Mouse (Mus musculus) thymus, postnatal 4 days (tissue): ENCODE results near the gene Cant1.

Source experiments
- DNase-seq: peaks from one replicate; pipeline ENCODE4 v3.0.0; 2021

Gene Cant1

DNA sequence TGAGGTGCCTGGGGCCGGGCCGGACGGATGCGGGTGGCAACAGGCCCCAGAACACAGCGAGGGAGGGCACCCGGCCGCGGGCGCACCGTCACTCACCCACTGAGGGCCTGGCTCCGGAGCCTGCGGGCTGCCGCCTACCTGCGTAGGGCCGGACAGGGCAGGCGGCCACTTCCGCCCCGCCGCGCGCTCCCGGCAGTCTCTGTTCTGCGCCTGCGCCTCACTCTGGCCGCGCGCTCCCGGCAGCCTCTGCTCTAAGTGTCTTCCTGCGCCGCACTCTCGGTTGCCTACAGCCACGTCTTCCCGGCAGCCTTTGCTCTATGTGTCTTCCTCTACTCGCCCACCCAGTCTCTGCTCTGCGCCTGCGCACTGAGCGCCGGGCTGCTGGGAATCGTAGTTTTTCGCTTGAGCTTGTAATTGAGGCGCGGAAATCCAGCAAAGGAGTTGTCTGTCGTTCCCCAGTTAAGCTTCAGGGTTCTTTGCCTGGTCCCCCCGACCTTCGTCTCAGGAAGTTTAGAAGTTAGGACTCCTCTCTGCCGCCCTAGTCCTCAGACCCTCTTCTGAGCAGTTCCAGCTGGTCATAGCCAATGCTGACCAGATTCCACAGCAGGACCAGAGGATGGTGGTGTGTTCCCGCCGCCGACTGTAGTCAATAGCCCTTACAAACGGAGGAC is at the start of gene Cant1:
TSS of gene Cant1 (minus strand) at position 253 of the 671 bp plus-strand sequence.
- peak; percentile 97 for DNase-seq

DNA sequence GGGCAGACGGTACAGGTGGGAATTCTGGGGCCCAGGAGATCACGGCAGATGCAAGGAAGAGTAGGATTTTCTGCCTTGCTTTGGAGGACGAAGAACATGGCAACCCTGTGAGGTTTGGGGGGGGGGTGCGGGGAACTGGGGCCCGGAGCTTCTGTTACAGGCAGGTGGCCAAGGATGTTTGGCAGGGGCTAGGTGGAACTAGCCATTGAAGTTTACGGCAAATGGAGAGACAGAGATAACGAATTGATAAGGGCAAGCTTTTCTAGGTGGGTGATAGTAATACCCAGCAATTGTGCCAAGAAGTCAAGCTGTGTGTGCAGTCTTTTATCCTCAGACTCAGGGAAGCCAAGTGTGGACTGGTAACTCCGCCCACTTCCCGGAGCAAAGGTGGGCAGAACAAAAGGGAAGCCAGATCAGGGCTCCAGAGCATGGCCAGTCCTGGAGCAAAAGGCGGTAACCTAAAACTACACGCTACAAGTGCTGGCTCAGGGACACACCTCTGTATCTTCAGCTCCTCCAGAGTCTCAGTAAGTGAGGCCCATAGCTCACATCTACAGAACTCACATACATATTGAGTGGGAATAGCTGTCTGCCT is 48.7 kb upstream of the Cant1 start:
- DNase-seq: peak; percentile 61

DNA sequence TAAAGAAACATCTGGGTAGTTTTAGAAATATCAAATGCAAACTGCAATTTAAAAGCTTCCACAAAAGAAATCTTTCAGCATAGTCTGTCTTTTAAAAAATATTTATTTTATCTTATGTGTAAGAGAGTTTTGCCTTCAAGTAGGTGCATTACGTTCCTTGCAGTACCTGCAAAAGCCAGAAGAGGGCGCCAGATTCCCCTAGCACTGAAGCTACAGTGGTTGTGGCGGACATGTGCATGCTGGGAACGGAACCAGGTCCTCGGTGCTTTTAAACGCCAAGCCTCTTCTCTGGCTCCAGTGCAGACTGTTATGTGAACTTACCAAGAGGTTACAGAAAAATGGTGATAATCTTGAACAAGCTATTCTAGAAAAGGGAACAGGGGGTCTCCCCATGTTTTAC is 41.4 kb upstream of the Cant1 start:
- DNase-seq: peak; percentile 76

DNA sequence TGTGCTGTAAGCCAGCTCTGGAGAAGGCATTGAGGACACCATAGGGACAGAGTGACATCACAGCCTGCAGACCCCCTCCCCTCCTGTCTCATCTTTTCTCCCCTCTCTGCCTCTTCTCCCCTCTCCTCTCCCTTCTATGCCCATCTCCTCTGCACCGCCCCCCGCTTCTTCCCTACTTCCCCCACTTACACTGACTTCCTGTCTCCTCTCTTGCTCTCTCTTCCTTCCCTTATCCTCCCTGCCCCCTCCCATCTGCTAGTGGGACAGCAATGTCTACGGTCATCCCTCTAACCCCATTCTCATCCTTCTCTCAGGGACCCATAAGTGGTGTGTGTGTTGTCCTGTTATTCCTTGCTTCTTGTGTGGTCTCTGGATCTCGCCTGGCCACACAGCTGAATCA is 40.6 kb upstream of the Cant1 start:
- DNase-seq: no peak

DNA sequence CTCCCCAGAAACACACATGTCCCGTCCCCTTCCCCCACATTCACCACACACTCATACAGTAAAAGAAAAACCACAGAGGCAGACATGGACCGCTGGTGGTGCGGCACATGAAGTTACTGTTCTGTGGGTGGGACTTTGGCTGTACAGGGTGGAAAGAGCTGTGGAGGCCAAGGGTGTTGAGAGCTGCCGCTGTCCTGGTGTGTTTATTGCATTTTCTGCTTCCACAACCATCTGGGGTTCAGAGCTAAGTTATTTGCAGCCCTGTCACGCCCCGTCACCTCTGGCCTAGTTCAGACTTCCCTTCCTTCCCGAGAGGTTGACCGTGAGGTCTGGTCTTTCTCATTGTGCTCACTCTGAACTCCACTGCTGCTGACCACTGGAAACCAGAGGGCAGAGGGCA is 40.2 kb upstream of the Cant1 start:
- peak; percentile 48 for DNase-seq

DNA sequence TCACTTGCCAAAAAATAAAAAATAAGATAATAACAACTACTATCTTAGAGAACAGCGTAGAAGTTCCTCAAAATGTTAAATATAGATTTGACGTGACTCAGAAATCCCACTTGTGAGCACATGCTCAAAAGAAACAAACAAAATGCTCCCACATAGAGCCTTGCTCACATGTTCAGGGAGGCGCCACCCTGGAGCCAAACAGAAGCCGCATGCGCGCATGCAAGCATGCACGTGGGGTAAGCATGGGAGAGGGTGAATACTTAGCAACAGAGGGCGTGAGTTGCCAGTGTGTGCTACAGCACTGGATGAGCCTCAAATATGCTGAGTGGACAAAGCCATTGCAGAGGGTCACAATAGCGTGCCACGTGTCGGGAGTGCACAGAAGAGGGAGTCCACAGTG is 38.1 kb upstream of the Cant1 start:
- no peak for DNase-seq

DNA sequence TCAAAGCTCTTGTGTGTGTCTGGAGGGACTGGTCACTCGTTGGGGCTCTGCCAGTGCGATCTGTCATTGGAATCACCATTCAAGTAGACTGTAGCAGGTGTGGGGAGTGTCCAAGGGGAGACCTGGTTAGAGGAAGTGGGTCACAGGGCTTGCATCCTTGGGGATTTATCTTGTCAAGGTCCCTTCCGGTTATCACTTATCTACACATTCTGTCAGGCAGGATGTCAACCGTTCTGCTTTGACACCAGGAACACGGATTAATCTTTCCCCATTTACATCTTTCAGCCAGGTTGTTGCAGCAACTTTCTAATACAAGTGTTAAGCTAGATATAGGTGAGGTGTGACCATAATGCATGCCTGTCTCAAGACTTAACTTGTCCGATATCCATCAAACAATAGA is 36.9 kb upstream of the Cant1 start:
- DNase-seq: no peak

DNA sequence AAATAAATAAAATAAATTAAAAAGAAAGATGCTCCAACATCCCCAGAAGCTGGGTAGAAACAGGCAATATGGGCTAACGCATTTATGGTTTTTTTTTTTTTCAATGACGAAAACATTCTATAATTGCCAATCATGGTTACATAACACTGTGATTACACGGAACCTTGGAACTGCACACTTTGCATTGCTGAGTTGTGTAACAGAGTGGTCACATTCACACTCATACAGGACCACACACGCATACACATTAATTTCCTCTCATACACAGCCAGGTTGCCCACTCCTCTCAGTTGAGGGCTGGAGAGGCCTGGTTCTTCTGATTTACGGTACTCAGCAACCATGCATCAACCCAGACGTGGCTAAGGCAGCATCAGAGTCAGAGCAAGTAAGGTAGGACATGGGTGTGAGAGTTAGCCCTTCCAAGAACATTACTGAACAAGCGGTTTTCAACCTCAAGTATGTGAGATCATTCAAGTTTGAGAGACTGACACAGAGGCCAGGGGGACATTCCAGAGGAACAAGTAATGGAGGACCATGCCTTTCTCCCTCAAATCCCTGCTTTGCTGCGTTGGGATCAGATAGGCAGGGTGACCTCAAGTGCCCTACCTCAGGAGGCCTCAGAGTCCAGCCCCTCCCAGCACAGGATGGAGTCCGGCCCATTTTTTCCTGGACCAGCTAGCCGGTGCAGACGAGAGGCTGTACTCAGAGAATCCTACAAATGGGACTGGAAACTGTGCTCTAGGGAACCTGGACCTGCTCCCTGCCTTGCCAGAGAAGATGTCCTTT is 35.2 kb upstream of the Cant1 start:
- no peak for DNase-seq

DNA sequence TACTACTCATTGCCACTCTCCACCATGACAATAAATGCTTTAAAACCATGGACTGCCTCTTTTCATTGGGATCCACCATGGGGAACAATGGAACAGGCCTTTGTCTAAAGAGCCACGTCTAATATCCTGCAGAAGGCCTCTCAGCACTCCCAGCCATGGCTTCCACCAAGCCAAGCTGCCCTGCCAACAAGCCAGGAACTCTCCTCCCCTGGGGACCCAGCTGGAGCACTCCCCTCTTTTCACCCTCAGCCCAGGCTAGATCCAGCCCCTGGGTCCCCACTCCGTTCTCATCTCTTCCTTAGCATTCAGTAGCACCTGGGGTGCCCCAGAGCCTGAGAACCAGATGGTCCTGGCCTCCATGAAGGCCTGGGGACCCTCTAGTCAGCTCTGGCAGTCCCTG is 34.1 kb upstream of the Cant1 start:
- DNase-seq: no peak

DNA sequence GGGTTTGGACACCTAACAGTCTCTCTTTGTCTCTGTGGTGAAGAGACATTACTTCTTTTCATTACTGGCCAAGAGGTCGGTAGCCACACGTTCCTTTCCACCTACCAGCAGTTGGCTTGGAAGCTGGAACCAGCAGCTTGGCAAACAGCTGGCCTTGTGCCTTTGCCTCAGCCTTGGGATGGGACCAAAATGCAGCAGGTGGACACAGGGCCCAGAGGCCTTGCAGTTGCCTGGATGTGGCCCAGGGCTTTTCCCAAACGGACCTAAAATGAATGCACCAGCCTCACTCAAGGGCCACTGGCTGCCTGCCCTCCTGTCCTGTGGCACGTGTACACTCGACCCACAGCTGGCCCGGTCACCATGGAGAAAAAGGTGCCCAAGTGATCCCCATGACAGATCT is 32.3 kb upstream of the Cant1 start:
- no peak for DNase-seq

DNA sequence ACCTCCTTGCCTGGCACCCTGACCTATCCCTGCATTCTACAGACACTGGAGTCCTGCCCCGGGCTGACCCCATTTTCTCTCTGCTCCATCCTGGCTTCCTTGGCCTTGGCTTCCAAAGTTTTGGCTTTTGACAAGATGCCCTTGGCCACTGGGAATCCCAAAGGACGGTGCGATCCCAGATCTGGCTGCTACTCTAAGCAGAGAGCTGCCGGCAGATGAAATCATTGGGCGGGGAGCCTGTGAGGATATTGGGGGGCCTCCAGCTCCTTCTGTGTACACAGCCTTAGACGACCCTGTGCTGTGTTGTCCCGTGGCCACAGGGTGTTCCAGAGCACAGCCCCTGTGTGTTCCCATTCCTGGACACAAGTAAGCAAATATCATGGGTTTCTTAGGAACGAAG is 29.5 kb upstream of the Cant1 start:
- no peak for DNase-seq

DNA sequence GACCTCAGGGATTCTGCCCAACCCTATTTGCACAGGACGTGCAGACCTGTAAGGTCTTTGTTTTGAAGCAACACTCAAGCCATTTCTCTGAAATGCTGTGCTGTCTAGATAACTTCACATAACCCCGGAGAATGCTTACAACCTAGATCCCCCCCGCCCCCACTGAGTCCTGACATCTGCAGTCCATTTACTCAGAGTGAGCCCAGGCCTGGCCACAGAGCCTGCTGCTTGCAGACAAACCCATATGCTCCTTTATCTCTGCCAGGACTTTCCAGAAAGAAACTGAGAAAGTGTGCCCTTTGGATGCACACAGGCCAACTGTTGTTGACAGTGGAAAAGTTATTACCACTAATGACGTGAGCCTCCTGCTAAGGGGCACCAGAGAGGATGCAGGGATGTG is 28.5 kb upstream of the Cant1 start:
- no peak for DNase-seq

DNA sequence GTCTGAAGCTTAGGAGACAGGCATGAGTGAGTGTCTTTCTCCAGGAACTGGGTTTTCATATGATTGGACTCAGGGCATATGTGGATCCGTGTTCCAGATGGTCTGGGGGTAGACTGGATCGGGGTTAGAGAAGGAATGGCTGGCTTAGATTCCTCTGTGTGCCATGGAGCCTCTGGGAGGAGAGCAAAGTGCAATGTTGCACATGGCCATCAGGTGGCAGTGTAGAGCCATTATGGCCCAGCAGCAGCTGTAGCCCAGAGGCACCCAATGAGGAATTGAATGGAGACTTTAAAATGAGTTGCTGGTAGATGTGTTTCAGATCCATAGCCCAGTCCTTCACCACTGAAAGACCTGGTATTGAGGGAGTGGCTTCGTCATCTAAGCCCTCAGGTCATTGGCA is 27.0 kb upstream of the Cant1 start:
- peak; percentile 84 for DNase-seq

DNA sequence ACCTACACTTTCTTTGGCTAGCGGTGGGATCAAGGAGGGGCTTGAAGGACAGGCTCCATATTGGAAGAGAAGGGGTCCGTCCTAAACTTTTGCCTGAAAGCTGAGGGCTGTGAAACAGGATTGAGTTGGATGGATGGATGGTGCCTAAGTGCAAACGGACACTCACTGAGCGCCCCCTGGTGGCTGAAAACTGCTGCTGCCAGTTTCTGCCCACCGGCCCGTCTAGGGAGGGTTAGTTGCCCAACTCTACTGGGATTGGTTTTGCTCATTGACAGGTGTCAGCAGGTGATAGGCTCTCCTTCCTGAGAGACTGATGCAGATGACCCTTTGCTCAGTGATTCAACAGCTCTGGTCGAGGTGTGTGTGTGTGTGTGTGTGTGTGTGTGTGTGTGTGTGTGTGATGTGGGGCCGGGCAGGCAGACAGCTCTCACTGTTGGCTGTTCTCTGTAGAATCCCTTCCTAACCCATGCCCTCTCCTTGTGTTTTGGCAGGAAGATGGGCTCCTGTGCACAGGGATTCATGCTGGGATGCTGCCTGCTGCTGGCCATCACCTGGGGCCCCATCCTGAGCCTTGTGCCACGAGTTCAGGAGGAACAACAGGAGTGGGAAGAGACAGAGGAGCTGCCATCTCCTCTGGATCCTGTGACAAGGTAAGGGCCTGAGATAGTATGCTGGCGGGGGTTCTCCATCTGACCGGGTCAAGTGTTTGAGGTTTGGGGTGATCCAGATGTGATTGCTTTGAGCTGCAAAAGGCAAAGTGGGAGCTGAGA is 24.5 kb upstream of the Cant1 start:
- peak; percentile 90 for DNase-seq

DNA sequence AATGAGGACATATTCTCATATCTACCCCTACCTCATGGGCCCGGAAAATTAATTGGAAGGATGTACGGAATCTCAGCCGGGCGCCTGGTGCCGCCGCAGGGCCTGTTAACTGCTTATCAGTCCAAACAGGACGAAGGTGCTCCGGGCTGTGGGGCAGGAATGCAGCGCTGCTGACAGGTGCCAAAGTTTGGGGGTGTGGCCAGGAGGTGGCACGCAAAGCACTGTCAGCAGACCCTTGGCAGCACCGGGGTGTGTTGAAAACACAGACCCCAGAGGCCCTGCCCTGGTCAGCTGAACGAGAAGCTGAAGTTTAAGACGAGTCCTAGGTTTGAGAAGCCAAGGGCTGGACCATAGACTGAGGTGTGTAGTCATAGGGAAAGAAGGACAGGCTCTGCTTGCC is 23.8 kb upstream of the Cant1 start:
- no peak for DNase-seq

DNA sequence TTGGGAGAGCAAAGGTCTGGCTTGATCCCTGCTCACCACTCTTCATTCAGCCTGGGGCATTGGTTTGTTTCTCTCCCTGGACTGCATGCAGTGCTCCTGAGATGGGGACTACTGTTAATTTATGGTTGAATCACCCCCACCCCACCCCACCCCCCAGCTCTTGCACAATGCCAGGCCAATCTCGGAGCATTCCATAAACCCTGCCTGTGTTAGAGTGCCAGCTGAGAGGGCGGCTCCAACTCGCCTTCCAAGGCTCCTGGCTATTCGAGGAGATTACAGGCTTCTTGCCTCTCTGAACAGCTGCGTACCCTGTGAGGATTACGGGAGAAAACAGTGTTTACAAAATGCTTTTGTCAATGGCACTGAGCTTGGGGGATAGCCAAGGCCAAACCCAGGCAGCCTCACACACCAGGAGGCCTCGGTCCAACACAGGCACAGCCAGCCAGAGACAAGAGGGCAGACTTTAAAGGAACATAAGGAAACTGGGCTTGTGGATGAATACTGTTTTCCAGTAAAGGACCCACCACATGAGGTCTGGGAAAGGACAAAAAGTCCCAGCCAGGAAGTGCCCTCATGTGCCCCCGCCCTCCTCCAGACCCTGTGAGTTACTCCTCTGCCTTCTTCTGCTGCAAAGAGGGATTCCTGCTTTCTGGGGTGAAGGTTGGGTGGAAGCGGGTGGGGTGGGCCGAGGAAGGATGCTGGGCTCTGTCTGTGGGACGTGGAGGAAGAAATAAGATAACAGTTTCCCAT is 20.0 kb upstream of the Cant1 start:
- no peak for DNase-seq

DNA sequence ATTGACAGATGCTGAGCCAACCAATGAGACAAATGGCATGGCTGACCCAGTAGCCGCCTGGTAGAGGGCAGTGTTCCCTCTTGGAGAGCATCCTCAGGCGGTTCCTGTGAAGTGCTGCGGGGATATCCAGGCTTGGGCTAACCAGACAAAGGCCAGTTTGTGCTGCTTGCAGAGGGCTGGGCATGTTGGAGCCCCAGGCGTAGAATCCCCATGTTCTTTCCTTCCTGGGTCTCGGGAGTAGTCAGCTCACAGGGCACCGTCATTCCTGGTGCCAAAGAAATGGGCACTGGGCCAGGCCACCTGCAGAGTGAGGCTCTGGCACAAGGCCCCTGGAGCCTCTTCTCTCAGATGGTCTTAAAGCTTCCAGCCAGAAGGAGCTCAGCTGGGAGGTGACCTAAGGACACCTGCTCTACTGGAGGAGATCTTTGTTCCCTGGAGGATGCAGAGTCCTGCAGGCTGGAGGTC is 17.6 kb upstream of the Cant1 start:
- DNase-seq: no peak

DNA sequence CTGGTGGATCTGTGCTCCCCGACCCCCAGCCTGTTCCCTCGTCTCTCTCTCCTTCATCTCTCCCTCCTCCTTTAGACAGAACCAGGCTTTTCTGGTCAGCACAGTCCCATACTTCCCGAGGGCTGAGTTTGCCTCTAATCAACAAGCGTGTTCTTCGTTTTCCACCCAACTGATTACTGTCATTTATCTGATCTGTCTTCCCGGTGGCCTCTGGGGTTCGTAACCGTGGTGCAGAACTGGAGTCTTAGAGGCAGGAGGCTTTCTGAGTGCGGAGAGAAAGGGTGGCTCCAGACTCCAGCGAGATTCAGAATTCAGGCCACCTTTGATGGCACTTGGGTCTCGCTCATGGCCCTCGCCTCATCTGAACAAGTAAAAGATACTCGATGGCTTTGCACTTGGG is 15.2 kb upstream of the Cant1 start:
- no peak for DNase-seq

DNA sequence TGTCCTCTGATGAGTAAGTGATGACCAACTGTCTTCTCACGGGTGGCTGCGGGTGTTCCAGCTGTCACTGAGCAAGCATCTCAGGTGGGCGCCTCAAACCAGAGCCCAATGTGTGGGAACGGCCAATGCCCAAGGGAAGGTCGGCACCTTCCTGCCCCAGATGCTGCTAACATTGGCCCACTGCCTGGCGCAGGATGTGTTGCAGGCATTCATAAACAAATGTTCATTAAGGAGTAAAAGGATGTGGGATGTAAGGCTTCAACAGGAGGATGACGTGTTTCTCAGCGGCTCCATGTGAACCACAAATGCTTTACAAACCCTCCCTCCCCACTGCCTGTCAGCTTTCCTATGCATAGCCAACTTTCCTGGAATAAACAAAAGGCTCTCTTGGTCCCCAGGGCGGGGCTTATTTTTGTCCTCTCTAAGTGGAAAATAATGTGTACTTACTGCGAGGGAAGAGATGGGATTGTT is 14.5 kb upstream of the Cant1 start:
- no peak for DNase-seq

DNA sequence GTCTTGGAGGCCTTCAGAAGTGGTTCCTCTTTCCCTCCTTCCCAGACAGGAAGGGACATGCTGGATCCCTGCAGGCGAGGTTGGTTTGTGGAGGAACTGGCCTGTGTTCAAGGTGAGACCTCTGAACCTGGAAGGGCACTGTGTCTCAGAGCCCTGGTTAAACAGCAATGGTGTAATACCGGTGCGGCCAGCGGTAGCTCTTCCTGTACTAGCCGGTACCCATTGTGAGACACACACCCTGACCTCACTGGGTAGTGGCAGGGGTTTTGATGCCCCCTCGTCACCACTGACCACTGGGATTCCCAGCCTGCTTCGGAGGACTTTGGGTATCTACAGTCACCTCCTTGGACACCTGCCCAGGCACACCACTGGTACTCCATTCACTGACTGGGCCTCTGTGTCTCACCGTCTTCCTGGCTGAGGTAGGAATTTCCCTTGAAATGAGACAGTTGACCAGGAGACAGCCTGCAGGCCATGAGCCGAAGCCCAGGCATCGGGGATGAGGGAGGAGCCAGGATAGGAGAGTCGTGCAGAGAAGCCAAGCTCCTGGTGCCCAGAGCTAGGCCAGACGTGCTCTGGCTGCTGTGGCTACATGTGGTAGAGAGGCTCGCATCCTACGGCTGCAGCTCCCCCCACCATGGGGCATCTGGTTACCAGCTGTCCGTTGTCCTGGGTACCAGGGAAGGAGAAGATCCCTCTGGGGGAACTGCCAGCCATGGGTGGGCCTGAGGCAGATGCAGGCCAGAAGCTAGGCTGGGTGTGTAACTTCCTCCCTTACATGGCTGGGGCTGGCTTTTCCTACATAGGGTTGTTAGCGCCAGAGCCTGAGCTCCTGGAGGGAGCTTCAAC is 12.4 kb upstream of the Cant1 start:
- no peak for DNase-seq

DNA sequence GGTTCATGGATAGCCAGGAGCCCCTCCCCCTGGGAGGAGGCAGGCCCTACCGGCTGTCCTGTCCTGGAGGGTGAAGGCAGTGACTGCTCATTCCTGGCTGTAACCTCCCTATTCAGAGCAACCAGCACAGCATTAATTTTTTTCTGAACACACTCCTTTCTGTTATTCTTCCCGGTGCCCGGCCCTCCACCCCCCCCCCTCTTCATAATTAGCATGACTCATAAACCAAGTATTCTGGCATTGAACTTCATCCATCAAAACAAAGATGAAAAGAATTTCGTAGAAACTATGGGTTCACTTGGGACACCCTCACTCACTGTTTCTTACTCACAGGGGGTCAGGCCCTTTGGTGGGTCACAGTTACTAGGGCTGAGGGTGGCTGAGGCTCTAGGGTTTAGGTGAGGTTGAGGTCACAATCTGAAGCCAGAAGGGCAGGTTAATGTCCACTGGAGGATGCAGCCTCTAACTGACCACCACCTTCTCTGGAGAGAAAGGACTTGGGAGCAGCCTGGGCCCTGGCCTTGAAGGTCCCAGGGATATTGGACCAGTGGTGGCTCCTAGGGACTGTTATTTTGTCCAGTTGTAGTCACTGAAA is 11.5 kb upstream of the Cant1 start:
- DNase-seq: no peak
